Mouse (Mus musculus) bone marrow, adult 2 months (tissue): ENCODE results near the gene Plet1. TPM values are rescaled to one million over a fixed set of nuclear protein-coding genes. Genes with fewer than 3 reads are reported as not detected.

Experiments
- H3K27ac ChIP-seq: fragments of 200-500 bp; 2 replicates; pipeline ENCODE4 v1.5.1; 2012; ENCODE audit warnings: low read depth, mild to moderate bottlenecking, control low read depth, inconsistent platforms, low read length; ENCODE audit not compliant: control insufficient read depth, poor library complexity, insufficient read depth
- H3K4me1 ChIP-seq: fragments of 200-500 bp; 2 replicates; pipeline ENCODE4 v1.6.1; 2011; ENCODE audit warnings: low read length; ENCODE audit not compliant: control insufficient read depth, insufficient read depth
- H3K4me3 ChIP-seq: fragments of 200-500 bp; replicated peaks from 2 replicates; pipeline ENCODE3; 2011; ENCODE audit warnings: mild to moderate bottlenecking, low read depth, low read length, control low read depth; ENCODE audit not compliant: control insufficient read depth
- CTCF ChIP-seq: fragments of 200-500 bp; IDR thresholded peaks from 2 replicates; pipeline ENCODE4 v1.5.1; 2011; ENCODE audit warnings: low read length, control low read depth; ENCODE audit not compliant: control insufficient read depth, insufficient read depth
- POLR2A ChIP-seq: fragments of 200-500 bp; IDR thresholded peaks from 2 replicates; pipeline ENCODE4 v1.6.1; 2011; ENCODE audit warnings: low read depth, mild to moderate bottlenecking, control low read depth, low read length, borderline replicate concordance; ENCODE audit not compliant: control insufficient read depth
- WGBS: fragments of 180-500 bp; shearing (Covaris S2); methylation state at CpG from one replicate; pipeline ENCODE4 v1.1.7; 2018; 5-methylcytosine and 5-hydroxymethylcytosine counted together
- polyA plus RNA-seq: library from polyadenylated mRNA; stranded (reverse); fragments of >200 nt; gene quantifications from 2 replicates; pipeline ENCODE4 v1.2.4, GENCODE M21; 2011; ENCODE audit warnings: low replicate concordance; ENCODE audit not compliant: missing spikeins, insufficient read depth, insufficient read length

Gene Plet1
- polyA plus RNA-seq, 1 experiment: 1.5 TPM

GRCm38 (mm10) chr9:50497536-50497935 is 3.2 kb downstream of the Plet1 start:
- TF ChIP-seq CTCF: no peak
- TF ChIP-seq POLR2A: no peak
- 73% methylated on average over 2 of the region's 2 CpGs for WGBS
- H3K27ac ChIP-seq: no peak overlapping the region
- H3K4me1 ChIP-seq: no peaks in the 10 kb centered on the region; the same call in none of the 2 replicates
- no peak overlapping the region for H3K4me3 ChIP-seq

GRCm38 (mm10) chr9:50498815-50499214 is 4.5 kb downstream of the Plet1 start:
- Histone ChIP-seq H3K4me1 (peaks cover 2% of the 10 kb centered on the region), H3K27ac (no peak overlapping the region), H3K4me3 (peak overlapping the region; percentile 59)
- TF ChIP-seq CTCF: no peak
- TF ChIP-seq POLR2A: no peak
- 17% methylated on average over 16 of the region's 16 CpGs for WGBS

GRCm38 (mm10) chr9:50499781-50500180 is 5.5 kb downstream of the Plet1 start:
- WGBS: 62% methylated on average over 3 of the region's 3 CpGs
- H3K4me1 ChIP-seq: peaks cover 2% of the 10 kb centered on the region
- TF ChIP-seq POLR2A: no peak
- TF ChIP-seq CTCF: no peak
- H3K27ac ChIP-seq: no peak overlapping the region
- no peak overlapping the region for H3K4me3 ChIP-seq

GRCm38 (mm10) chr9:50500467-50500973 is 6.2 kb downstream of the Plet1 start:
- Histone ChIP-seq H3K27ac (no peak overlapping the region), H3K4me3 (peak overlapping the region; percentile 29)
- WGBS: 65% methylated on average over 15 of the region's 15 CpGs

GRCm38 (mm10) chr9:50500974-50501501 is 6.7 kb downstream of the Plet1 start:
- Histone ChIP-seq H3K4me3 (peak overlapping the region; percentile 29), H3K27ac (no peak overlapping the region), H3K4me1 (peaks cover 2% of the 10 kb centered on the region)
- 31% methylated on average over 14 of the region's 14 CpGs for WGBS
- TF ChIP-seq CTCF: no peak
- TF ChIP-seq POLR2A: no peak

More at GRCm38 (mm10) chr9:50500467-50500973, 6.2 kb downstream of the Plet1 start:
- no peak for TF ChIP-seq CTCF
- TF ChIP-seq POLR2A: no peak
- peaks cover 2% of the 10 kb centered on the region for H3K4me1 ChIP-seq

- Histone ChIP-seq H3K27ac (peak overlapping the region; percentile 65), H3K4me1 (peaks cover 2% of the 10 kb centered on the region), H3K4me3 (no peak overlapping the region)
- 39% methylated on average over 3 of the region's 3 CpGs for whole genome bisulfite sequencing
- TF ChIP-seq POLR2A (no peak), CTCF (no peak)
These were observed 8.6 kb downstream of the Plet1 start for GRCm38 (mm10) chr9:50502949-50503348.

GRCm38 (mm10) chr9:50505405-50505804 is 11.1 kb downstream of the Plet1 start:
- Histone ChIP-seq H3K4me3 (no peak overlapping the region), H3K27ac (no peak overlapping the region), H3K4me1 (peaks cover 2% of the 10 kb centered on the region)
- 76% methylated on average over 6 of the region's 6 CpGs for WGBS
- TF ChIP-seq POLR2A (no peak), CTCF (no peak)

GRCm38 (mm10) chr9:50507570-50507969 is 13.2 kb downstream of the Plet1 start:
- 47% methylated on average over 7 of the region's 7 CpGs for WGBS
- H3K4me3 ChIP-seq: no peak overlapping the region
- TF ChIP-seq POLR2A (no peak), CTCF (no peak)
- peaks cover 2% of the 10 kb centered on the region for H3K4me1 ChIP-seq
- H3K27ac ChIP-seq: no peak overlapping the region

- Histone ChIP-seq H3K27ac (no peak overlapping the region), H3K4me1 (peaks cover 1% of the 10 kb centered on the region; the same call in 1 of the 2 replicates), H3K4me3 (no peak overlapping the region)
- TF ChIP-seq CTCF (no peak), POLR2A (no peak)
- 73% methylated on average over 5 of the region's 5 CpGs for WGBS
These were observed 21.1 kb downstream of the Plet1 start for GRCm38 (mm10) chr9:50515462-50515861.
